Mouse (Mus musculus) liver, adult 2 months (tissue): ENCODE data around the gene Flnb. TPM values are rescaled to one million over a fixed set of nuclear protein-coding genes. Genes with fewer than 3 reads are reported as not detected.

Source experiments
- DNase-seq: peaks from one replicate; pipeline ENCODE4 v3.0.0-alpha.2; 2011; ENCODE audit warnings: low read depth, low spot score; ENCODE audit errors: extremely low read depth
- H3K27ac ChIP-seq: fragments of 200-500 bp; replicated peaks from 2 replicates; pipeline ENCODE4 v1.5.1; 2012; ENCODE audit warnings: low read depth, mild to moderate bottlenecking, control low read depth, inconsistent platforms, low read length; ENCODE audit not compliant: insufficient read depth
- H3K27me3 ChIP-seq: fragments of 200-500 bp; 2 replicates; pipeline ENCODE4 v1.6.1; 2012; ENCODE audit warnings: mild to moderate bottlenecking, moderate library complexity, low read length, inconsistent platforms; ENCODE audit not compliant: control insufficient read depth, insufficient read depth
- H3K36me3 ChIP-seq: fragments of 200-500 bp; 2 replicates; pipeline ENCODE4 v1.6.1; 2012; ENCODE audit warnings: low read length, inconsistent platforms; ENCODE audit not compliant: control insufficient read depth, insufficient read depth
- H3K4me1 ChIP-seq: fragments of 200-500 bp; 2 replicates; pipeline ENCODE4 v1.6.1; 2011; ENCODE audit warnings: low read length; ENCODE audit not compliant: control insufficient read depth, insufficient read depth
- H3K4me3 ChIP-seq: fragments of 200-500 bp; 2 replicates; pipeline ENCODE4 v1.5.1; 2011; ENCODE audit warnings: low read depth, mild to moderate bottlenecking, control low read depth, low read length, moderate library complexity; ENCODE audit not compliant: insufficient read depth
- H3K79me2 ChIP-seq: fragments of 200-500 bp; 2 replicates; pipeline ENCODE4 v1.6.1; 2012; ENCODE audit warnings: inconsistent platforms, mild to moderate bottlenecking, low read length, moderate library complexity; ENCODE audit not compliant: control insufficient read depth, insufficient read depth
- H3K9ac ChIP-seq: fragments of 200-500 bp; 2 replicates; pipeline ENCODE4 v1.6.1; 2012; ENCODE audit warnings: low read depth, mild to moderate bottlenecking, control low read depth, inconsistent platforms, low read length
- CTCF ChIP-seq: fragments of 200-500 bp; IDR thresholded peaks from 2 replicates; pipeline ENCODE4 v1.5.1; 2011; ENCODE audit warnings: low read depth, low read length, control low read depth
- POLR2A ChIP-seq: fragments of 200-500 bp; IDR thresholded peaks from 2 replicates; pipeline ENCODE4 v1.6.1; 2011; ENCODE audit warnings: low read length, control low read depth; ENCODE audit not compliant: insufficient read depth; ENCODE audit errors: extremely low read depth
- WGBS: fragments of 180-500 bp; shearing (Covaris S2); methylation state at CpG from one replicate; pipeline ENCODE4 v1.1.7; 2018; 5-methylcytosine and 5-hydroxymethylcytosine counted together
- polyA plus RNA-seq: library from polyadenylated mRNA; depleted of rRNA; stranded (reverse); fragments of >200 nt; gene quantifications from 2 replicates; pipeline ENCODE4 v1.2.3, GENCODE M21; 2012
- total RNA-seq: library from RNA; depleted of rRNA; stranded (reverse); fragments of >200 nt; gene quantifications from 2 replicates; pipeline ENCODE4 v1.2.3, GENCODE M21; 2014

Flnb gene
- total and polyA plus RNA-seq, 2 experiments, result 15.9 to 27.8 TPM

- DNase-seq, result no peak
These were observed 60.2 kb downstream of the Flnb start for GRCm38 (mm10) chr14:7877957-7878356.

GRCm38 (mm10) chr14:7880389-7880788 lies 62.6 kb downstream of the Flnb start:
- Histone ChIP-seq H3K27me3 (no peaks in the 10 kb centered on the region), H3K36me3 (peaks cover 53% of the 10 kb centered on the region), H3K4me3 (no peak overlapping the region), H3K79me2 (no peaks in the 10 kb centered on the region), H3K9ac (no peak overlapping the region), H3K4me1 (no peaks in the 10 kb centered on the region; the same call in 1 of the 2 replicates), H3K27ac (no peak overlapping the region)
- no peak for DNase-seq
- TF ChIP-seq CTCF, result no peak
- TF ChIP-seq POLR2A, result no peak
- WGBS, result 92% methylated on average over 6 of the region's 6 CpGs

More at GRCm38 (mm10) chr14:7877957-7878356, 60.2 kb downstream of the Flnb start:
- no peak for TF ChIP-seq CTCF
- no peak for TF ChIP-seq POLR2A
- Histone ChIP-seq H3K79me2 (no peaks in the 10 kb centered on the region), H3K36me3 (peaks cover 51% of the 10 kb centered on the region), H3K4me1 (no peaks in the 10 kb centered on the region; the same call in 1 of the 2 replicates), H3K27me3 (no peaks in the 10 kb centered on the region), H3K27ac (no peak overlapping the region), H3K4me3 (no peak overlapping the region), H3K9ac (no peak overlapping the region)
- 76% methylated on average over 2 of the region's 2 CpGs for WGBS

- no peak overlapping the region for H3K27ac ChIP-seq
- 93% methylated on average over 11 of the region's 11 CpGs for WGBS
These were observed 63.8 kb downstream of the Flnb start for GRCm38 (mm10) chr14:7881533-7881932.

GRCm38 (mm10) chr14:7882050-7882449 lies 64.3 kb downstream of the Flnb start:
- Histone ChIP-seq H3K4me3 (no peak overlapping the region), H3K27ac (no peak overlapping the region), H3K27me3 (no peaks in the 10 kb centered on the region), H3K36me3 (peaks cover 51% of the 10 kb centered on the region), H3K79me2 (no peaks in the 10 kb centered on the region), H3K9ac (no peak overlapping the region), H3K4me1 (no peaks in the 10 kb centered on the region; the same call in 1 of the 2 replicates)
- TF ChIP-seq POLR2A (no peak), CTCF (no peak)
- 84% methylated on average over 8 of the region's 8 CpGs for WGBS
- no peak for DNase-seq

More at GRCm38 (mm10) chr14:7881533-7881932, 63.8 kb downstream of the Flnb start:
- H3K36me3 ChIP-seq, result peaks cover 48% of the 10 kb centered on the region
- no peak for DNase-seq
- H3K79me2 ChIP-seq, result no peaks in the 10 kb centered on the region
- no peaks in the 10 kb centered on the region for H3K27me3 ChIP-seq
- H3K9ac ChIP-seq, result no peak overlapping the region
- TF ChIP-seq CTCF, result no peak
- TF ChIP-seq POLR2A, result no peak
- no peaks in the 10 kb centered on the region; the same call in 1 of the 2 replicates for H3K4me1 ChIP-seq
- H3K4me3 ChIP-seq, result no peak overlapping the region

- 94% methylated on average over 1 of the region's 1 CpGs for WGBS
- Histone ChIP-seq H3K27ac (no peak overlapping the region), H3K4me1 (no peaks in the 10 kb centered on the region; the same call in 1 of the 2 replicates), H3K4me3 (no peak overlapping the region), H3K36me3 (peaks cover 62% of the 10 kb centered on the region), H3K27me3 (no peaks in the 10 kb centered on the region), H3K9ac (no peak overlapping the region), H3K79me2 (no peaks in the 10 kb centered on the region)
- TF ChIP-seq CTCF, result no peak
- no peak for TF ChIP-seq POLR2A
- DNase-seq, result no peak
These were observed 66.4 kb downstream of the Flnb start for GRCm38 (mm10) chr14:7884158-7884557.

GRCm38 (mm10) chr14:7884841-7885240 lies 67.1 kb downstream of the Flnb start:
- DNase-seq, result no peak
- H3K9ac ChIP-seq, result no peak overlapping the region
- no peak overlapping the region for H3K27ac ChIP-seq
- H3K79me2 ChIP-seq, result no peaks in the 10 kb centered on the region
- 89% methylated on average over 4 of the region's 4 CpGs for WGBS
- H3K4me1 ChIP-seq, result no peaks in the 10 kb centered on the region; the same call in 1 of the 2 replicates
- TF ChIP-seq POLR2A (no peak), CTCF (no peak)
- peaks cover 64% of the 10 kb centered on the region for H3K36me3 ChIP-seq
- no peaks in the 10 kb centered on the region for H3K27me3 ChIP-seq
- no peak overlapping the region for H3K4me3 ChIP-seq
